Mouse (Mus musculus) CH12.LX (cell line): ENCODE results near the gene Inpp5f. TPM values are rescaled to one million over a fixed set of nuclear protein-coding genes. Genes with fewer than 3 reads are reported as not detected.

Experiments
- DNase-seq: peaks from one replicate; pipeline ENCODE4 v3.0.0-alpha.2; 2013; ENCODE audit errors: extremely low read depth
- H3K27ac ChIP-seq: 2 replicates; pipeline ENCODE4 v1.5.1; 2012; ENCODE audit warnings: low read depth, mild to moderate bottlenecking, control low read depth, moderate library complexity; ENCODE audit not compliant: insufficient read depth
- H3K27me3 ChIP-seq: replicated peaks from 2 replicates; pipeline ENCODE3; 2012; ENCODE audit warnings: inconsistent platforms
- H3K36me3 ChIP-seq, 2 experiments: replicated peaks in 1 of 2; 2 replicates each; pipeline versions ENCODE3 to v1.6.1; 2012; ENCODE audit warnings: inconsistent platforms in 1 of 2, low read length in 1 of 2, mild to moderate bottlenecking in 1 of 2, mixed read lengths in 1 of 2, moderate library complexity in 1 of 2; ENCODE audit not compliant: control insufficient read depth in 1 of 2, insufficient read depth in 1 of 2
- H3K4me1 ChIP-seq, 2 experiments: 2 replicates each; pipeline ENCODE4 v1.6.1; 2012; ENCODE audit warnings: inconsistent platforms in 1 of 2, moderate library complexity in 1 of 2; ENCODE audit not compliant: insufficient read depth in 2 of 2, control insufficient read depth in 1 of 2
- H3K4me2 ChIP-seq: 2 replicates; pipeline ENCODE4 v1.6.1; 2012; ENCODE audit warnings: low read depth, mild to moderate bottlenecking, control low read depth; ENCODE audit not compliant: poor library complexity, insufficient read depth, severe bottlenecking
- H3K4me3 ChIP-seq, 3 experiments: fragments of 150-350 bp in 1 of 3; sonication (generic) in 1 of 3; replicated peaks in 1 of 3; 2 replicates each; pipeline versions ENCODE3 to v1.5.1; 2011 to 2012; ENCODE audit warnings: low read depth in 2 of 3, low read length in 2 of 3, mild to moderate bottlenecking in 2 of 3, moderate library complexity in 2 of 3, control low read depth in 1 of 3, improper control_type of control experiment in 1 of 3, inconsistent platforms in 1 of 3, mixed read lengths in 1 of 3; ENCODE audit not compliant: poor library complexity in 1 of 3
- H3K79me2 ChIP-seq: replicated peaks from 2 replicates; pipeline ENCODE4 v1.6.1; 2012; ENCODE audit warnings: mild to moderate bottlenecking, moderate library complexity; ENCODE audit not compliant: control insufficient read depth, poor library complexity, insufficient read depth, severe bottlenecking; ENCODE audit errors: extremely low read depth
- H3K9ac ChIP-seq: 2 replicates; pipeline ENCODE4 v1.6.1; 2012; ENCODE audit warnings: low read depth, mild to moderate bottlenecking, control low read depth, moderate library complexity; ENCODE audit not compliant: insufficient read depth
- H3K9me3 ChIP-seq: replicated peaks from 2 replicates; pipeline ENCODE3; 2012; ENCODE audit warnings: low read length, inconsistent platforms, mixed read lengths
- BHLHE40 ChIP-seq: IDR thresholded peaks from 2 replicates; pipeline ENCODE4 v1.6.1; 2011; ENCODE audit warnings: mild to moderate bottlenecking, low read depth, low read length, improper control_type of control experiment
- CTCF ChIP-seq, 2 experiments: IDR thresholded peaks in 1 of 2; conservative IDR thresholded peaks in 1 of 2; 2 replicates each; pipeline ENCODE4 v1.5.1; 2011 to 2012; ENCODE audit warnings: low read depth in 2 of 2, low read length in 2 of 2, improper control_type of control experiment in 1 of 2, inconsistent platforms in 1 of 2, mild to moderate bottlenecking in 1 of 2, moderate library complexity in 1 of 2
- E2F4 ChIP-seq: IDR thresholded peaks from 2 replicates; pipeline ENCODE4 v1.6.1; 2011; ENCODE audit warnings: low read depth, low read length, improper control_type of control experiment; ENCODE audit not compliant: insufficient replicate concordance
- GABPA ChIP-seq: IDR thresholded peaks from 2 replicates; pipeline ENCODE4 v1.6.1; 2012; ENCODE audit warnings: low read depth, low read length, improper control_type of control experiment, inconsistent platforms; ENCODE audit not compliant: insufficient replicate concordance
- HCFC1 ChIP-seq: IDR thresholded peaks from 2 replicates; pipeline ENCODE4 v1.6.1; 2012; ENCODE audit warnings: low read depth, mild to moderate bottlenecking, inconsistent platforms, low read length, improper control_type of control experiment
- IRF4 ChIP-seq: IDR thresholded peaks from 2 replicates; pipeline ENCODE4 v1.6.1; 2014; ENCODE audit warnings: low read depth, mild to moderate bottlenecking, inconsistent platforms, low read length, improper control_type of control experiment
- JUND ChIP-seq: conservative IDR thresholded peaks from 2 replicates; pipeline ENCODE4 v1.6.1; 2011; ENCODE audit warnings: low read depth, low read length, improper control_type of control experiment
- MAX ChIP-seq: IDR thresholded peaks from 2 replicates; pipeline ENCODE4 v1.6.1; 2011; ENCODE audit warnings: low read length, improper control_type of control experiment
- MAZ ChIP-seq: IDR thresholded peaks from 2 replicates; pipeline ENCODE4 v1.6.1; 2012; ENCODE audit warnings: low read depth, mild to moderate bottlenecking, inconsistent platforms, low read length, improper control_type of control experiment, moderate library complexity
- MEF2A ChIP-seq: IDR thresholded peaks from 2 replicates; pipeline ENCODE4 v1.6.1; 2014; ENCODE audit warnings: low read depth, mild to moderate bottlenecking, inconsistent platforms, low read length, improper control_type of control experiment, borderline replicate concordance
- MXI1 ChIP-seq: IDR thresholded peaks from 2 replicates; pipeline ENCODE4 v1.6.1; 2011; ENCODE audit warnings: mild to moderate bottlenecking, low read depth, low read length, improper control_type of control experiment
- MYC ChIP-seq: IDR thresholded peaks from 2 replicates; pipeline ENCODE4 v1.6.1; 2011; ENCODE audit warnings: low read depth, mild to moderate bottlenecking, improper control_type of control experiment, low read length
- NELFE ChIP-seq: IDR thresholded peaks from 2 replicates; pipeline ENCODE4 v1.6.1; 2011; ENCODE audit warnings: low read depth, low read length, improper control_type of control experiment
- PAX5 ChIP-seq: IDR thresholded peaks from 2 replicates; pipeline ENCODE4 v1.6.1; 2012; ENCODE audit warnings: low read length, inconsistent platforms, mixed read lengths
- RAD21 ChIP-seq: IDR thresholded peaks from 2 replicates; pipeline ENCODE4 v1.6.1; 2011; ENCODE audit warnings: low read depth, mild to moderate bottlenecking, low read length, improper control_type of control experiment, moderate library complexity
- SIN3A ChIP-seq: IDR thresholded peaks from 2 replicates; pipeline ENCODE4 v1.6.1; 2012; ENCODE audit warnings: low read length, improper control_type of control experiment, inconsistent platforms
- TBP ChIP-seq: conservative IDR thresholded peaks from 2 replicates; pipeline ENCODE4 v1.6.1; 2011; ENCODE audit warnings: low read depth, low read length, improper control_type of control experiment
- UBTF ChIP-seq: IDR thresholded peaks from 2 replicates; pipeline ENCODE4 v1.6.1; 2012; ENCODE audit warnings: low read depth, mild to moderate bottlenecking, inconsistent platforms, low read length, improper control_type of control experiment, moderate library complexity
- USF1 ChIP-seq: IDR thresholded peaks from 2 replicates; pipeline ENCODE4 v1.6.1; 2014; ENCODE audit warnings: low read depth, mild to moderate bottlenecking, inconsistent platforms, low read length, improper control_type of control experiment
- USF2 ChIP-seq: conservative IDR thresholded peaks from 2 replicates; pipeline ENCODE4 v1.6.1; 2011; ENCODE audit warnings: low read depth, low read length, improper control_type of control experiment
- ZC3H11A ChIP-seq: IDR thresholded peaks from 2 replicates; pipeline ENCODE4 v1.6.1; 2012; ENCODE audit warnings: low read depth, mild to moderate bottlenecking, inconsistent platforms, low read length, improper control_type of control experiment
- ZNF384 ChIP-seq: IDR thresholded peaks from 2 replicates; pipeline ENCODE4 v1.6.1; 2012; ENCODE audit warnings: low read depth, low read length, improper control_type of control experiment, inconsistent platforms
- dilution Hi-C: fragments of 300-500 bp; cut with MboI; formaldehyde crosslinking; loops from 2 replicates; pipeline ENCODE4 v1.14.3; 2020; ENCODE audit warnings: low sequenced_read_pairs; ENCODE audit not compliant: extremely low pct_unique_long_range_greater_than_20kb, extremely low pct_ligation_motif_present
- in situ Hi-C: fragments of 300-500 bp; cut with MboI; formaldehyde crosslinking; loops from 3 replicates; pipeline ENCODE4 v1.14.3; 2019; ENCODE audit warnings: low sequenced_read_pairs, low pct_ligation_motif_present, low pct_unique_long_range_greater_than_20kb, mixed read lengths
- polyA plus RNA-seq: library from polyadenylated mRNA; unstranded; fragments of >175 nt; gene quantifications from 2 replicates; pipeline ENCODE4 v1.2.1, GENCODE M21; 2012; ENCODE audit warnings: low read depth; ENCODE audit not compliant: insufficient read length
- total RNA-seq, 2 experiments: library from RNA; depleted of rRNA; stranded (reverse); fragments of 300-350 nt in 1 of 2; fragments of >200 nt in 1 of 2; gene quantifications; 2 replicates each; pipeline ENCODE4 v1.2.3; 2012 to 2014

Inpp5f gene
- total and polyA plus RNA-seq, 3 experiments: 4.0 to 6.2 (median 5.5) TPM

DNA sequence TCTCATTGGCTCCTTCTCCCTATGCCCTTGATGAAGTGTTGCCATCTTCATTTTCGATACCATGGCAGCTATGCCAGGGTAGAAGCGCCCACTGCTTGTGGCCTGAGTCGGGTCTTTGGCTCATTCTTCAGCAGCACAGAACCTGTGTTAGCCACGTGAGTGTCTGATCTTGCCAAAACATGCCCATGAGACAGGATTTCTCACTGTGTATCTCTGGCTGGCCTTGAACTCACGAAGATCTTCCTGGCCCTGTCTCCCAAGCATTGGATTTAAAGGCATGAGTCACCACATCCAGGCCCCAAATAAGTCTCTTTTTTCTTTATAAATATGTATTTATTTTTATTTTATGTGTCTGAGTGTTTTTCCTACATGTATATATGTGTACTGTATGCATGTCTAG lies 35.9 kb upstream of the Inpp5f start:
- peaks cover 6 to 7% of the 10 kb centered on the region in 2 experiments for H3K4me1 ChIP-seq
- no peak overlapping the region for H3K9ac ChIP-seq
- DNase-seq: no peak
- H3K4me3 ChIP-seq: no peak overlapping the region
- in situ Hi-C loops (no loop called here), dilution Hi-C loops (no loop called here)
- H3K9me3 ChIP-seq: no peaks in the 10 kb centered on the region
- H3K79me2 ChIP-seq: no peaks in the 10 kb centered on the region
- H3K4me2 ChIP-seq: no peak overlapping the region
- no peak overlapping the region for H3K27ac ChIP-seq
- TF ChIP-seq MEF2A: no peak
- no peak for TF ChIP-seq UBTF
- no peak for TF ChIP-seq MAZ
- no peak for TF ChIP-seq BHLHE40
- TF ChIP-seq CTCF (conservative IDR thresholded peaks at IDR 0.05 in 1 of 2, IDR thresholded peaks at IDR 0.05 in 1 of 2; ENCODE audit: low read depth in 2 of 2, low read length in 2 of 2): no peak
- no peak for TF ChIP-seq E2F4
- no peak for TF ChIP-seq NELFE
- no peaks in the 10 kb centered on the region for H3K27me3 ChIP-seq
- no peaks in the 10 kb centered on the region for H3K36me3 ChIP-seq

DNA sequence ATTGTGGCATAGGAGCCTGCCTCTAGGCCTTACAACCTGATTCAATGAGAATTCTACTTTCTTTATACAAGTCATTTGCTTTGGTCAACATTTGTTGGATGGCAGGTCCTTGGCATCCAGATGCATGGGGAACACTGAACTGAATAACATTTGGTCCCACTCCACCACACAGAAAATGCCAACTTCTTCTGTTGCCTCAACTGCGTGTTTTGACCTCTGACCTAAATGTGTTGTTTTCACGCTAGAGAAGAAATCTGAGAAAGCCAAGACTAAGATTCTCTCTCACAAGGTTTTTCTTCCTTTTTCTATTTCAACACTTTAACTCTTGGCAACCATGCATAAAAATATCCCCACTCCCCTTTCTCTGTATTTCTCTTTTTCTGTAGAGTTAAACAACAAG lies 35.3 kb upstream of the Inpp5f start:
- H3K9me3 ChIP-seq: no peaks in the 10 kb centered on the region
- H3K27ac ChIP-seq: no peak overlapping the region
- peaks cover 6 to 7% of the 10 kb centered on the region in 2 experiments for H3K4me1 ChIP-seq
- TF ChIP-seq GABPA (no peak), MAZ (no peak), ZNF384 (no peak)
- TF ChIP-seq, all 38 proteins: peak for 0
- in situ Hi-C loops (no loop called here), dilution Hi-C loops (no loop called here)
- Histone ChIP-seq H3K36me3 (no peaks in the 10 kb centered on the region), H3K4me2 (no peak overlapping the region), H3K9ac (no peak overlapping the region), H3K79me2 (no peaks in the 10 kb centered on the region), H3K27me3 (no peaks in the 10 kb centered on the region), H3K4me3 (no peak overlapping the region)
- DNase-seq: no peak

DNA sequence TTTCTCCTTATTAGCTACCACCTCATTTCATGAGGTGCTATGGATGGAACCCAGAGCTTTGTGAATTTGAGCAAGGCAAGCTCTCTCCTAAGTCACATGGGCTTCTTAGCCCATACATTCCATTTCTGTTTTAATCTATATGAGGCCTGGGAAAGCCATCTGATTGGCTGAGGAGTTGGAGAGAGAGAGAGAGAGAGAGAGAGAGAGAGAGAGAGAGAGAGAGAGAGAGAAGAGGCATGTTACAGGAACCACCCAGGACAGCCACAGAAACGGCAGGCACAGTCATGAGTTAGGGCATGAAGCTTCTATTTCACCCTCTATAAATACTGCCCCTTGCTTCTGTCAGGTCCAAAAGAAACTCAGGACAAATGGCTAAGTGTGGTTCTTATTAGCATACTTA lies 33.5 kb upstream of the Inpp5f start:
- no peaks in the 10 kb centered on the region for H3K27me3 ChIP-seq
- H3K27ac ChIP-seq: no peak overlapping the region
- peak overlapping the region; percentile 44; the same call in 1 of the 2 replicates for H3K4me2 ChIP-seq
- H3K9ac ChIP-seq: peak overlapping the region; percentile 2; the same call in 1 of the 2 replicates
- peaks cover 6 to 10% of the 10 kb centered on the region in 2 experiments for H3K4me1 ChIP-seq
- TF ChIP-seq USF2: no peak
- TF ChIP-seq IRF4: no peak
- TF ChIP-seq MYC: no peak
- no peak for TF ChIP-seq SIN3A
- TF ChIP-seq MEF2A: no peak
- no peak for TF ChIP-seq PAX5
- TF ChIP-seq MAX: no peak
- no peak for TF ChIP-seq HCFC1
- no peak for TF ChIP-seq NELFE
- no peak for TF ChIP-seq JUND
- TF ChIP-seq BHLHE40: no peak
- TF ChIP-seq RAD21: no peak
- TF ChIP-seq ZC3H11A: no peak
- TF ChIP-seq CTCF (conservative IDR thresholded peaks at IDR 0.05 in 1 of 2, IDR thresholded peaks at IDR 0.05 in 1 of 2; ENCODE audit: low read depth in 2 of 2, low read length in 2 of 2): no peak
- no peak for TF ChIP-seq ZNF384
- TF ChIP-seq MAZ: no peak
- TF ChIP-seq MXI1: no peak
- no peak for TF ChIP-seq USF1
- TF ChIP-seq TBP: no peak
- H3K79me2 ChIP-seq: no peaks in the 10 kb centered on the region
- dilution Hi-C loops: no loop called here
- no peaks in the 10 kb centered on the region for H3K9me3 ChIP-seq
- in situ Hi-C loops: no loop called here
- no peak overlapping the region for H3K4me3 ChIP-seq
- no peak for DNase-seq
- H3K36me3 ChIP-seq: no peaks in the 10 kb centered on the region
